Mouse (Mus musculus) lung, adult 2 months (tissue): ENCODE data around the gene Rab5c. TPM values are rescaled to one million over a fixed set of nuclear protein-coding genes. Genes with fewer than 3 reads are reported as not detected.

ENCODE experiments used
- DNase-seq: peaks from one replicate; pipeline ENCODE4 v3.0.0; 2022
- H3K4me1 ChIP-seq: fragments of 200-500 bp; 2 replicates; pipeline ENCODE4 v1.6.1; 2011; ENCODE audit warnings: low read length; ENCODE audit not compliant: control insufficient read depth, insufficient read depth
- H3K4me3 ChIP-seq: fragments of 200-500 bp; replicated peaks from 2 replicates; pipeline ENCODE3; 2011; ENCODE audit warnings: low read depth, mild to moderate bottlenecking, control low read depth, low read length; ENCODE audit errors: extremely low read depth
- CTCF ChIP-seq: fragments of 200-500 bp; IDR thresholded peaks from 2 replicates; pipeline ENCODE4 v1.5.1; 2011; ENCODE audit warnings: mild to moderate bottlenecking, low read length, control low read depth; ENCODE audit not compliant: insufficient read depth
- POLR2A ChIP-seq: fragments of 200-500 bp; IDR thresholded peaks from 2 replicates; pipeline ENCODE4 v1.6.1; 2011; ENCODE audit warnings: low read depth, mild to moderate bottlenecking, control low read depth, low read length, borderline replicate concordance; ENCODE audit errors: extremely low read depth
- WGBS: fragments of 180-500 bp; shearing (Covaris S2); methylation state at CpG from one replicate; pipeline ENCODE4 v1.1.7; 2018; 5-methylcytosine and 5-hydroxymethylcytosine counted together
- polyA plus RNA-seq: library from polyadenylated mRNA; depleted of rRNA; stranded (reverse); fragments of >200 nt; gene quantifications from 2 replicates; pipeline ENCODE4 v1.2.3, GENCODE M21; 2012

The Rab5c gene
- polyA plus RNA-seq, 1 experiment = 252 TPM

- 45% methylated on average over 7 of the region's 7 CpGs for WGBS
- peak within 1 kb of the TSS; percentile 66 for H3K4me3 ChIP-seq
- TF ChIP-seq CTCF = no peak
- peak; percentile 20; the same call in 1 of the 2 replicates for TF ChIP-seq POLR2A
- peaks cover 13% of the 10 kb centered on the region for H3K4me1 ChIP-seq
- DNase-seq = no peak
Measured at GRCm38 (mm10) chr11:100703851-100704531, 34.0 kb downstream of the Rab5c start, which contains the start of gene Dhx58. Gene Dhx58 (minus strand): TSS chr11:100704271.

- Histone ChIP-seq H3K4me3 (no peak overlapping the region), H3K4me1 (peaks cover 13% of the 10 kb centered on the region)
- no peak for DNase-seq
- 34% methylated on average over 11 of the region's 11 CpGs for whole genome bisulfite sequencing
- no peak for TF ChIP-seq POLR2A
- TF ChIP-seq CTCF = no peak
Measured at GRCm38 (mm10) chr11:100703366-100703765, 34.6 kb downstream of the Rab5c start.

- TF ChIP-seq CTCF = no peak
- no peak for TF ChIP-seq POLR2A
- no peak for DNase-seq
- H3K4me1 ChIP-seq = peaks cover 13% of the 10 kb centered on the region
- WGBS = 39% methylated on average over 7 of the region's 7 CpGs
- H3K4me3 ChIP-seq = peak overlapping the region; percentile 38
Measured at GRCm38 (mm10) chr11:100702906-100703305, 35.1 kb downstream of the Rab5c start.

GRCm38 (mm10) chr11:100702081-100702851, 35.7 kb downstream of the Rab5c start:
- peak; percentile 99 for TF ChIP-seq CTCF
- TF ChIP-seq POLR2A = no peak
- Histone ChIP-seq H3K4me3 (peak overlapping the region; percentile 38), H3K4me1 (peaks cover 13% of the 10 kb centered on the region)
- WGBS = 39% methylated on average over 19 of the region's 19 CpGs
- DNase-seq = peak; percentile 51

GRCm38 (mm10) chr11:100701301-100701700, 36.7 kb downstream of the Rab5c start:
- WGBS = 18% methylated on average over 14 of the region's 14 CpGs
- TF ChIP-seq POLR2A = no peak; the same call in 1 of the 2 replicates
- no peak for TF ChIP-seq CTCF
- peak; percentile 63 for DNase-seq
- Histone ChIP-seq H3K4me1 (peaks cover 13% of the 10 kb centered on the region), H3K4me3 (peak overlapping the region; percentile 25)

GRCm38 (mm10) chr11:100700710-100701109, 37.3 kb downstream of the Rab5c start:
- Histone ChIP-seq H3K4me1 (peaks cover 13% of the 10 kb centered on the region), H3K4me3 (no peak overlapping the region)
- no peak for DNase-seq
- TF ChIP-seq CTCF = no peak
- TF ChIP-seq POLR2A = no peak
- 76% methylated on average over 3 of the region's 3 CpGs for WGBS

- TF ChIP-seq CTCF = no peak
- TF ChIP-seq POLR2A = no peak
- DNase-seq = no peak
- WGBS = 78% methylated on average over 7 of the region's 7 CpGs
- peaks cover 3% of the 10 kb centered on the region for H3K4me1 ChIP-seq
- H3K4me3 ChIP-seq = no peak overlapping the region
Measured at GRCm38 (mm10) chr11:100697921-100698320, 40.1 kb downstream of the Rab5c start.

GRCm38 (mm10) chr11:100694926-100695325, 43.1 kb downstream of the Rab5c start:
- WGBS = 33% methylated on average over 5 of the region's 5 CpGs
- TF ChIP-seq POLR2A = no peak
- TF ChIP-seq CTCF = peak; percentile 92
- Histone ChIP-seq H3K4me3 (no peak overlapping the region), H3K4me1 (no peaks in the 10 kb centered on the region)
- DNase-seq = peak; percentile 76

- no peak for TF ChIP-seq POLR2A
- no peak for TF ChIP-seq CTCF
- H3K4me3 ChIP-seq = no peak overlapping the region
- 44% methylated on average over 5 of the region's 5 CpGs for WGBS
- no peaks in the 10 kb centered on the region for H3K4me1 ChIP-seq
- DNase-seq = no peak
Measured at GRCm38 (mm10) chr11:100693154-100693553, 44.9 kb downstream of the Rab5c start.
